Mouse (Mus musculus) thymus, adult 2 months (tissue): ENCODE measurements around the gene Emilin2. TPM values are rescaled to one million over a fixed set of nuclear protein-coding genes. Genes with fewer than 3 reads are reported as not detected.

Experiments
- DNase-seq: peaks from one replicate; pipeline ENCODE4 v3.0.0; 2021
- H3K27ac ChIP-seq: fragments of 200-500 bp; 2 replicates; pipeline ENCODE4 v1.5.1; 2012; ENCODE audit warnings: low read length, control low read depth; ENCODE audit not compliant: control insufficient read depth, insufficient read depth
- H3K27me3 ChIP-seq: fragments of 200-500 bp; 2 replicates; pipeline ENCODE4 v1.6.1; 2012; ENCODE audit warnings: mild to moderate bottlenecking, low read length, moderate library complexity, mixed read lengths; ENCODE audit not compliant: control insufficient read depth, insufficient read depth
- H3K36me3 ChIP-seq: fragments of 200-500 bp; 2 replicates; pipeline ENCODE4 v1.6.1; 2012; ENCODE audit warnings: mild to moderate bottlenecking, low read length, moderate library complexity; ENCODE audit not compliant: control insufficient read depth, insufficient read depth
- H3K4me1 ChIP-seq: fragments of 200-500 bp; replicated peaks from 2 replicates; pipeline ENCODE4 v1.6.1; 2012; ENCODE audit warnings: low read length; ENCODE audit not compliant: control insufficient read depth, insufficient read depth
- H3K4me3 ChIP-seq: fragments of 200-500 bp; 2 replicates; pipeline ENCODE4 v1.5.1; 2012; ENCODE audit warnings: mild to moderate bottlenecking, low read length, control low read depth, moderate library complexity; ENCODE audit not compliant: control insufficient read depth, insufficient read depth
- CTCF ChIP-seq: fragments of 200-500 bp; IDR thresholded peaks from 2 replicates; pipeline ENCODE4 v1.5.1; 2012; ENCODE audit warnings: mild to moderate bottlenecking, control low read depth, low read length, moderate library complexity, borderline replicate concordance; ENCODE audit not compliant: control insufficient read depth, poor library complexity, insufficient read depth; ENCODE audit errors: extremely low read depth
- POLR2A ChIP-seq: fragments of 200-500 bp; IDR thresholded peaks from 2 replicates; pipeline ENCODE4 v1.6.1; 2012; ENCODE audit warnings: mild to moderate bottlenecking, low read length, control low read depth, moderate library complexity; ENCODE audit not compliant: control insufficient read depth, poor library complexity, insufficient read depth; ENCODE audit errors: extremely low read depth
- WGBS: fragments of 180-500 bp; shearing (Covaris S2); methylation state at CpG from one replicate; pipeline ENCODE4 v1.1.7; 2018; 5-methylcytosine and 5-hydroxymethylcytosine counted together
- polyA plus RNA-seq: library from polyadenylated mRNA; depleted of rRNA; stranded (reverse); fragments of >200 nt; gene quantifications from 2 replicates; pipeline ENCODE4 v1.2.3, GENCODE M21; 2012

Gene Emilin2
- polyA plus RNA-seq, 1 experiment: 8.7 TPM

- no peak for TF ChIP-seq CTCF
- TF ChIP-seq POLR2A: no peak
- H3K27ac ChIP-seq: no peak overlapping the region
- no peaks in the 10 kb centered on the region for H3K36me3 ChIP-seq
- H3K4me1 ChIP-seq: no peaks in the 10 kb centered on the region
- H3K27me3 ChIP-seq: no peaks in the 10 kb centered on the region; the same call in 1 of the 2 replicates
- DNase-seq: no peak
- no peak overlapping the region for H3K4me3 ChIP-seq
- 86% methylated on average over 6 of the region's 6 CpGs for WGBS
Observed at GRCm38 (mm10) chr17:71284890-71285289, 26.9 kb downstream of the Emilin2 start.

- WGBS: 87% methylated on average over 4 of the region's 4 CpGs
- DNase-seq: no peak
- Histone ChIP-seq H3K27ac (no peak overlapping the region), H3K27me3 (no peaks in the 10 kb centered on the region; the same call in 1 of the 2 replicates), H3K4me1 (no peaks in the 10 kb centered on the region), H3K4me3 (no peak overlapping the region), H3K36me3 (no peaks in the 10 kb centered on the region)
- TF ChIP-seq POLR2A (no peak), CTCF (no peak)
Observed at GRCm38 (mm10) chr17:71283237-71283636, 28.5 kb downstream of the Emilin2 start.

DNA sequence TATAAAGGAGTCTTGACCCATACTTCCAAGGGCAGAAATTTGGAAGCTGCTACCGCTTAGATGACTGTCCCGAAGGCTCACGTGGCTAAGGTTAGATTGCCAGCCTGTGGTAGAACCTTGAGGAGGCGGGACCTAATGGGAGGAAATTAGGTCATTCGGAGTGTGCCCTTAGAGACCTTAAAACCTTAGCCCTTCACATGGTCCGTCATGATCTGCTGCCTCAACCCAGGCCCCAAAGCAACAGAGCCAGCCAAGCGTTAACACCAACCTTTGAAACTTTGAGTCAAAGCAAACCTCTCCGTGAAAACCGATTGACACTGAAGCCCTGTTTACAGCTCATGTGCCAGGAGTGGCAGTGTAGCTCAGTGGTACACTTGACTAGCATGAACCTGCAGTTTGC is 29.1 kb downstream of the Emilin2 start:
- H3K36me3 ChIP-seq: no peaks in the 10 kb centered on the region
- no peak for DNase-seq
- no peaks in the 10 kb centered on the region for H3K4me1 ChIP-seq
- H3K4me3 ChIP-seq: no peak overlapping the region
- WGBS: 95% methylated on average over 9 of the region's 9 CpGs
- H3K27me3 ChIP-seq: no peaks in the 10 kb centered on the region; the same call in 1 of the 2 replicates
- no peak for TF ChIP-seq POLR2A
- TF ChIP-seq CTCF: no peak
- H3K27ac ChIP-seq: no peak overlapping the region

DNA sequence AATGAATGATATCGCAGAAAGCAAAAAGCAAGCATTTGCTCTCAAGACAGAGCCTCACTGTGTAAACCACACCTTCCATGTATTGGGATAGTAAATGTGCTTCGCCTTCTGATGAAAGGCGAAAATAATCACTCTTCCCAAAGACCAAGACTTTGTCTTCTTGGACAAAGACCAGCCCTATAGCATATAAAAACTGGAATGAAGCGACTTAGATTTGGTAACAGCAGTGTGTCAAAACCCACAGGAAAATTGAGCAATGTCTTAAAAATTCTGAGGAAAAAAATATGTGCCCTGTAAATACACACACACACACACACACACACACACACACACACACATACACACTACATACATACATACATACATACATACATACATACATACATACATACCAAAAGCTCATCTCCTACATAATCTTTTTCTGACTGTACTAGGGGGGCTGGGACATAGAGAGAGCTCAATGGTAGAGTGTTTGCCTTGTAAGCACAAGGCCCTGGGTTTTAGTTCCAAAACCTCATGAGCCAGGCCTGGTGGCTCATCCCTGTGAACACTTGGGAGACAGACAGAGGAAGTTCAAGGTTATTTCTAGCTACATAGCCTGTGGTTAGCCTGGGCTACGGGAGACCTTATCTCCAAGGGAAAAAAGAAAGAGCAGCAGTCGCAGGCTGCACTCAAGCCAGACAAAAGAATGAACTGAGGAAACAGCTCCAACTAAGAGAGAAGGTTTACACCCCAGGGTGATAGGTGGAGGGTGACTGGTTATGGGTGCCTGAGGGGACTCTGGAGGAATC is 33.9 kb downstream of the Emilin2 start:
- Histone ChIP-seq H3K27ac (no peak overlapping the region), H3K4me3 (no peak overlapping the region), H3K27me3 (no peaks in the 10 kb centered on the region), H3K4me1 (no peaks in the 10 kb centered on the region), H3K36me3 (no peaks in the 10 kb centered on the region)
- 70% methylated on average over 6 of the region's 6 CpGs for WGBS
- DNase-seq: no peak
- TF ChIP-seq POLR2A: no peak
- no peak for TF ChIP-seq CTCF

DNA sequence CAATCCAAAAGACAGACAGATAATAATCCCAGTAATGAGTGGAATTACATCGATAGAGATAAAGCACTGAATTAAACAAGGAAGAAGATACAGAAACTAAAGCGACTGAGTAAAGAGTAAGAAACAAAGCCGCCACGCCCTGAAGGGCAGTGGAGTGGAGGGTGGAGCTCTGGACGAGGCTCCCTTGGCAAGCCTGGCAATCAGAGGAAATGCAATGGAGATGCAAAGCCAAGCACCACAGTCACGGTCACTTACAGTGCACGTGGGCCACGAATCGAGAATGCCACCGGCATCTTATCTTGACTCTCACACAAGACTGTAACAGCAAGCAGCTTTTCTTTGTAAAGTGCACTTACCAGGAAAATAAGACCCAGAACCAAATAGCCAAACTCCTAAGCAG is 35.0 kb downstream of the Emilin2 start:
- Histone ChIP-seq H3K4me1 (no peaks in the 10 kb centered on the region), H3K4me3 (no peak overlapping the region), H3K27me3 (no peaks in the 10 kb centered on the region), H3K27ac (no peak overlapping the region), H3K36me3 (no peaks in the 10 kb centered on the region)
- no peak for DNase-seq
- WGBS: 96% methylated on average over 10 of the region's 10 CpGs
- TF ChIP-seq POLR2A (no peak), CTCF (no peak)

DNA sequence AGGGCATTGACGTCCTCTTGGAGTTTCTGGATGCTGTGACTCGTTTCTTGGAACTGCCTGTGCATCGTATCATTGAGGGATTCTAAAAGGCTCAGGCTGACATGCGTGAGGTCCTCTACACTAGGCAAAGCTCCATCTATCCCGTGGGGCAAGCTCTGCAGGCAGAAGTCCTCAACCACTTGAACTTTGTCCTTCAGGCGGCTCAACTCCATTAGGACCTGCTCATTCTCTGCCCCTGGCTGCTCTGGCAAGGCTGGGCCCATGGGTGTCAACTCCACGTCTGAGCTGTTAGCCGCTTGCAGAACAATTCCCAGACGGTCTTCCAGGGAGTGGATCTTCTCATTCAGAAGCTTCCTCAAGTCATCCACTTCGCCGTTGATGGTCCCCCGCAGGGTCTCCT is 37.9 kb downstream of the Emilin2 start:
- DNase-seq: no peak
- no peaks in the 10 kb centered on the region for H3K36me3 ChIP-seq
- H3K4me3 ChIP-seq: no peak overlapping the region
- WGBS: 96% methylated on average over 12 of the region's 12 CpGs
- H3K27me3 ChIP-seq: no peaks in the 10 kb centered on the region
- TF ChIP-seq POLR2A (no peak), CTCF (no peak)
- no peak overlapping the region for H3K27ac ChIP-seq
- H3K4me1 ChIP-seq: no peaks in the 10 kb centered on the region

DNA sequence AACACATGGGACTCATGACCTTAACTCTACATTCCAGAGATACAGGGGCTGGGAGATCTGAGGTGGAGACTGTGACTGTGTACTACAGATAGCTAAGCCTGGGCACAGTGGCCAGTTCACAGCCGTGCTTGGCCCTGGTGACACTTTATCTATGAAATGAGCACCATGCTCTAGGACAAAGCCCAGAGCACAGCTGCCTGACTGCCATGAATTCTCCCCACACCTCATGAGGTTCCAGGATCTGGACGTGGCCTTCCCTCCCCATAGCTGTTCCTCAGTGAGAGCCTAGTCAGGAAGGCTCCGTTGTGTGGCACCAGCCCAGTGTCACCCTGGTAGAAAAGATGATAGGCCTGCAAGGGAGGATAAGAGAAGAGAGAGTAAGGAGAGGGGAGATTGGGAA is 43.2 kb downstream of the Emilin2 start:
- Histone ChIP-seq H3K27ac (no peak overlapping the region), H3K4me1 (no peaks in the 10 kb centered on the region), H3K36me3 (no peaks in the 10 kb centered on the region), H3K4me3 (no peak overlapping the region), H3K27me3 (no peaks in the 10 kb centered on the region)
- DNase-seq: no peak
- TF ChIP-seq POLR2A (no peak), CTCF (no peak)
- 94% methylated on average over 3 of the region's 3 CpGs for WGBS
